Mouse (Mus musculus): ENCODE measurements at regions not wholly inside any gene's neighbourhood (a gene's known extent, or its start where the extent isn't known, plus 50 kb on each side); places are given as distances from the start of the nearest gene placed in this dataset.

- dilution Hi-C loops (cut with MboI; ENCODE audit: extremely low pct_ligation_motif_present, extremely low pct_unique_long_range_greater_than_20kb, low sequenced_read_pairs): no loop called here
- Histone ChIP-seq H3K9ac (ENCODE audit: insufficient read depth, low read depth) (no peak overlapping the region), H3K4me2 (ENCODE audit: insufficient read depth, low read depth, poor library complexity, severe bottlenecking) (no peak overlapping the region), H3K79me2 (replicated peaks; ENCODE audit: control insufficient read depth, extremely low read depth, insufficient read depth, poor library complexity, severe bottlenecking) (no peaks in the 10 kb centered on the region; the same call in 1 of the 2 replicates), H3K9me3 (replicated peaks; ENCODE audit: low read length) (no peaks in the 10 kb centered on the region), H3K36me3 (replicated peaks in 1 of 2; ENCODE audit: control insufficient read depth in 1 of 2, insufficient read depth in 1 of 2, low read length in 1 of 2) (no peaks in the 10 kb centered on the region), H3K4me3 (replicated peaks in 1 of 3; ENCODE audit: low read depth in 2 of 3, low read length in 2 of 3, poor library complexity in 1 of 3) (no peak overlapping the region), H3K27ac (ENCODE audit: insufficient read depth, low read depth) (no peak overlapping the region), H3K27me3 (replicated peaks) (no peaks in the 10 kb centered on the region), H3K4me1 (ENCODE audit: control insufficient read depth in 1 of 2, insufficient read depth in 2 of 2) (peaks cover 0 to 5% of the 10 kb centered on the region in 2 experiments; a peak in 2 of 4 replicates)
- TF ChIP-seq BHLHE40 (IDR thresholded peaks at IDR 0.05; ENCODE audit: low read depth, low read length) (no peak), EP300 (IDR thresholded peaks at IDR 0.05; ENCODE audit: low read length) (no peak), POLR2A (IDR thresholded peaks at IDR 0.05; ENCODE audit: low read depth, low read length) (no peak), RCOR1 (conservative IDR thresholded peaks at IDR 0.05; ENCODE audit: low read depth, low read length) (no peak), MXI1 (IDR thresholded peaks at IDR 0.05; ENCODE audit: low read depth, low read length) (no peak)
- in situ Hi-C loops (cut with MboI; ENCODE audit: low pct_ligation_motif_present, low pct_unique_long_range_greater_than_20kb, low sequenced_read_pairs): no loop called here
- DNase-seq (ENCODE audit: extremely low read depth): no peak
Measured at GRCm38 (mm10) chr2:72881554-72881953, 98.7 kb downstream of the Sp3 start.

DNA sequence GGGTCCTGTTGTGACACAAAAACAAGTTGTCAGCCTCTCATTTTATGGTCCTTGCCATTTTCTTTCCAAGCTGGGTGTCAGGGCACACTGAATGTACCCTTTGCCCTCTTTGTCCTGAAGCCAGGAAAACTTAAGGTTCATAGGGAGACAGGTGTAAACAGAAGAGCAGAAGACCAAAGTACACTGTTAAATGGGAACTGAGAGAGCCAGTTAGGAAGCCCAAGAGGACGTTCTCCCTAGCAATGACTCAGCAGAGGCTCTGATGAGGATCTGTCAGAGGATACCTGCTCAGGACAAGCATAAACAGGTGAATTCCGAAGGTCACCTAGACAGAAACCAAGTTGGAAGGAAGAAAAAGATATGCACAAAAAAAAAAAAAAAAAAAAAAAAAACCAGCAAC lies 94.0 kb downstream of the Sp3 start:
- no peaks in the 10 kb centered on the region for H3K36me3 ChIP-seq (replicated peaks in 1 of 2; ENCODE audit: control insufficient read depth in 1 of 2, insufficient read depth in 1 of 2, low read length in 1 of 2)
- H3K4me3 ChIP-seq (replicated peaks in 1 of 3; ENCODE audit: low read depth in 2 of 3, low read length in 2 of 3, poor library complexity in 1 of 3): no peak overlapping the region
- DNase-seq (ENCODE audit: extremely low read depth): no peak
- no peak overlapping the region for H3K9ac ChIP-seq (ENCODE audit: insufficient read depth, low read depth)
- H3K27ac ChIP-seq (ENCODE audit: insufficient read depth, low read depth): no peak overlapping the region
- dilution Hi-C loops (cut with MboI; ENCODE audit: extremely low pct_ligation_motif_present, extremely low pct_unique_long_range_greater_than_20kb, low sequenced_read_pairs) (no loop called here), in situ Hi-C loops (cut with MboI; ENCODE audit: low pct_ligation_motif_present, low pct_unique_long_range_greater_than_20kb, low sequenced_read_pairs) (no loop called here)
- H3K27me3 ChIP-seq (replicated peaks): no peaks in the 10 kb centered on the region
- no peaks in the 10 kb centered on the region for H3K79me2 ChIP-seq (replicated peaks; ENCODE audit: control insufficient read depth, extremely low read depth, insufficient read depth, poor library complexity, severe bottlenecking)
- TF ChIP-seq MAFK (IDR thresholded peaks at IDR 0.05; ENCODE audit: insufficient replicate concordance, low read length) (no peak), ZNF384 (IDR thresholded peaks at IDR 0.05; ENCODE audit: low read depth, low read length) (peak; percentile 65)
- H3K4me1 ChIP-seq (ENCODE audit: control insufficient read depth in 1 of 2, insufficient read depth in 2 of 2): peaks cover 0 to 10% of the 10 kb centered on the region in 2 experiments; a peak in 2 of 4 replicates
- no peak overlapping the region for H3K4me2 ChIP-seq (ENCODE audit: insufficient read depth, low read depth, poor library complexity, severe bottlenecking)
- H3K9me3 ChIP-seq (replicated peaks; ENCODE audit: low read length): no peaks in the 10 kb centered on the region
